Mouse (Mus musculus) olfactory bulb, adult 2 months (tissue): ENCODE measurements around the gene Samd14.

Source experiments
- CTCF ChIP-seq: fragments of 200-500 bp; IDR thresholded peaks from 2 replicates; pipeline ENCODE4 v1.5.1; 2012; ENCODE audit warnings: low read depth, mild to moderate bottlenecking, low read length, moderate library complexity; ENCODE audit not compliant: insufficient read depth
- POLR2A ChIP-seq: fragments of 200-500 bp; IDR thresholded peaks from 2 replicates; pipeline ENCODE4 v1.6.1; 2012; ENCODE audit warnings: mild to moderate bottlenecking, low read depth, low read length, moderate library complexity; ENCODE audit not compliant: insufficient read depth

- no peak for TF ChIP-seq CTCF
- TF ChIP-seq POLR2A: no peak
These were observed 31.3 kb upstream of the Samd14 start for GRCm38 (mm10) chr11:94978178-94978915.
